Mouse (Mus musculus): ENCODE results near the gene BC030499.
"Not testable (repeated sequence)": the region's sequence is repeated elsewhere in the genome, so short reads cannot be mapped to it uniquely, and the experiment has no call there.

BC030499 gene

GRCm38 (mm10) chr11:78290654-78291053 is at the start of gene BC030499:
Gene BC030499 (plus strand): TSS chr11:78290841.
- DNase-seq (ENCODE audit: low spot score): no peak

DNA sequence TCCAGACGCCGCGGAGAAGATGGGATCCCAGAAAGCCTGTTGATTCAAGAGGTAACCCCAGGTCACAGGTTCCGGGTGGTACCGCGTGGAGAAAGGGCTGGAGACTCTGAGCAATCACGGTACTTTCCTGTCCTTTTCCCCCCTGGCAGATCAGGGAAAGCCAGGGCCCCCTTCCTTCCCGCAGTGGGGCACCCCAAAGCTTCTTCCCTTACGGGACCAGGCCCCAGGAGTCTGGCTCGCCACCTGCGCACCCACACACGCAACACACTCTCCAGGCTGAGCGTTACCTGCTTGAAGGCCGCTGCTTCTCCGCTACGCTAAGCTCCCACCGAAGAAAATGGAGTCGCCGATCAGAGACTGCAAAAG is 45.4 kb upstream of the BC030499 start:
- DNase-seq (ENCODE audit: low spot score): peak; percentile 24

DNA sequence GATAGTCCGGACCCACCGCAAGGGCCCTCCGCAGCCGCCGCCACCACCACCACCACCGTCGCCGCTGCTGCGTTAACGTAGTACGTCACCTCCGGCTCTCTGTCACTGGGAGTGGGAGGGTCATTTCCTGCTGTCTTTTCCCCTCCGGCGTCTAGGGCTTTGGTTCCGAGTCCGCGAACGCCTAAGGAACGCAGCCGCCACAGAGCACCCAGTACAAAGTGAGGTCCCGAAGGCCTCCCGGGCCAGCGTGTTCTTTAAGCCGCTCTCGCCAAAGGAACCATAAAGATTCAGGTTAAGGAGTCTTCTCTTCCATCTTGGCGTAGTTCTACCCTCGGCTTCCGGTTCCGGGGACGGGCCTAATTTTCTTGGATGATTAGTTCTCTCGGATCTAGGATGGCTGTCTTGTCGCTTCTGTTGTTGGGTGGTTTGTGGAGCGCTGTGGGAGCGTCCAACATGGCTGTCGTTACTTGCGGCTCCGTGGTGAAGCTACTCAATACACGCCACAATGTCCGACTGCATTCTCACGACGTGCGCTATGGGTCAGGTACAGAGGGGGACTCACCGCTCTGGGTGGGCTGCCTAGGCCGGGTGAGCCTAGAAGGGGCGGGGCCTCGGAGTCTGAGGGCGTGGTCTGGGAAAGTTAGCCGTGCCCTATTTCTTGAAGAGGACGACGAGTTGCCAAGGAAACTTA is 44.9 kb upstream of the BC030499 start, which contains the start of the genes Sdf2 and Supt6:
TSS of gene Sdf2 (plus strand) at position 120 of the 691 bp plus-strand sequence.
TSS of gene Supt6 (minus strand) at position 361 of the 691 bp plus-strand sequence.
- DNase-seq (ENCODE audit: low spot score): peak; percentile 90

- no peak for DNase-seq (ENCODE audit: low spot score)
Measured at GRCm38 (mm10) chr11:78246318-78247011, 44.2 kb upstream of the BC030499 start.

GRCm38 (mm10) chr11:78247012-78247348 is 43.7 kb upstream of the BC030499 start:
- no peak for DNase-seq (ENCODE audit: low spot score)

GRCm38 (mm10) chr11:78247727-78248140 is 42.9 kb upstream of the BC030499 start:
- peak; percentile 62 for DNase-seq (ENCODE audit: low spot score)

DNA sequence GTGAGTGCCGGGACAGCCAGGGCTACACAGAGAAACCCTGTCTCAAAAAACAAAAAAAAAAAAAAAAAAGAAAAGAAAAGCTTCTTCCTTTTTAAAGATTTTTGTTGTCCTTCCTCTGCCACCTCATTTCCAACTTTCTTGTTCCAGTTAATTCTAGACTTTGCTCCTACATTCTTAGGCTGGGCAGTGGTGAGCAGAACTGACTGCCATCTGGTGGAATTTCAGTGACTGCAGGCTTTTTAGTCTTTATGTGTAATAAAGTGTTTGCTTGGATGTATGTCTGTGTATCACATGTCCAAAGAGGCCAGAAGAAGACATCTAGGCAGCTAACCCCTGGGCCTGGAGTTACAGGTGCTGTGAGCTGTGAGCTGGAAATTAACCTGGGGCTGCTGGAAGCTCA is 34.0 kb upstream of the BC030499 start:
- DNase-seq (ENCODE audit: low spot score): no peak

- no peak for DNase-seq (ENCODE audit: low spot score)
Measured at GRCm38 (mm10) chr11:78260489-78261258, 30.0 kb upstream of the BC030499 start.

DNA sequence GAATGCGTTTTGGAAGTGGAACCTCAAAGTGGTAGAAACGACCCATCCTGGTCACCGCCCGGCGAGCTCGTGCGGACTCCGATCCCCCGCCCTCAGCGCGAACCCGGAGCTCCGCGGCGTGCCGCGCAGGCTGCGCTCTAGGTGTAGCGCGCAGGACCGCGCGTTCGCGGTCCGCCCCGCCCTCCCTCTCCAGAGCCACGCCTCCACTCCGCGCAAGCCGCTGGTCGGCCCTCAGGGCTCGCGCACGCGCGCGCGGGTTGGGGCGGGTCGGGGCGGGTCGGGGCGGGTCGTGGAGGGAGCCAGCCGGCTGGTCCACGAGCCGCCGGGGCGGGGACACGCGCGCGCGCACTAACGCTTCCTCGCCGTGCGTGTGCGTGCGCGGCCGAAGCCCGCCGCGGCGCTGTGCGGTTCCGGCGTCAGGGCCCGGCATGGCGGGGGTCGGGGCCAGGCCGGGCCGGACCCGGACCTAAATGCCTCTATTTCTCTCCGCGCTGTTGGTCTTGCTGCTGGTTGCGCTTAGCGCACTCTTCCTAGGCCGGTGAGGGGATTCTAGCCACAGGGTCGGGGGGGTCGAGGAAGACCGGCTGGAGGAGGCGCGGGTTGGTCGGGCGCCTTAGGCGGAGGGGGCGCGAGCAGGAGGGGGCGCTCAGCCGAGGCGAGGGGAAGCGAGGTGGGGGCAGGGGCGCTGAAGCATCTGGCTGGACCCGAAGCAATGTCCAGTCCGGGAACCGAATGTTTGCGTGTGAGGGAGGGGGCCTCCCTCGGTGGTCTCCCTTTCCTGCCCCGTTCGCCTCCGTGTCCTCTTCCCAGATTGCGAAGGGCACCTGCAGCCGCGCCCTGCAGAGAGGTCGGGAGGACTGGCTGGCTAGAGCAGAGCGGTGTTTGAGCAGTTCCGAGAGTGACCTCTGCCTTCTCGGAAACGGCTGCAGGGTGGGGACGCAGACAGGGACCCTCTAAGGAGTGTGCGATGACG is 29.0 kb upstream of the BC030499 start, which contains the start of gene 2610507B11Rik:
TSS of gene 2610507B11Rik (plus strand) at position 373 of the 973 bp plus-strand sequence.
- DNase-seq (ENCODE audit: low spot score): peak; percentile 90

DNA sequence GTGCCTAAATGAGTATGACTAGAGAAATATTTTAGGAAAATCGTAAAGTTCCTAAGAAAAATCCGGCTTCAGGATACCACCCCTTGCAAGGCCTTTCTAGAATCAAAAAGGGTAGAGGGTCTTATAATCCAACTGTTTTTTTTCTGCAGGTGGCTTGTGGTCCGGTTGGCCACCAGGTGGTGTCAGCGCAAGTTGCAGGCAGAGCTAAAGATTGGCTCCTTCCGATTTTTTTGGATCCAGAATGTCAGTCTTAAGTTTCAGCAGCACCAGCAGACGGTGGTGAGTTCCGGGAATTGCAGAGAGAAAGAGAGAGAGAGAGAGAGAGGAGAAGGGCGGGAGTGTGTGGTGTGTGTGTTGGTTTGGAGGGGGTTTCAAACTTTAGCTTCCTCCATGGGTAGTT is 28.1 kb upstream of the BC030499 start:
- peak; percentile 61 for DNase-seq (ENCODE audit: low spot score)

DNA sequence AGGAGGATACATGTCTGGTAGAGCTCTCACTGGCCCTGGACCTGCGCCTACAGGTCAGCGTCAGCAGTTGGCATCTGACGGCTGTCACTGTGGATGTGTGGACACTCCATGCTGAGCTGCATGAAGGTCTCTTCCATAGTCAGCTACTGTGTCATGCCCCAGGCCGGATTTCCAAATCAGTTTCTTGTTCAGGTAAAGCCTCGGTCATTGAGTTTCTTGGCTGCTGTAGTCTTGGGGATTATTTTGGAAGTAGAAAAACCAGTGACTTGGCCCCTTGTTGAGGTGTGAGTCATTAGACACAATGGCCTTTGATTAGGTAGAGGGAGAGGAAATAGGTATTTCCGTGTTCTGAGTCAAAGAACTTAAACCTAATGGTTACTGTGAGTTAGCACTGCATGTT is 25.1 kb upstream of the BC030499 start:
- DNase-seq (ENCODE audit: low spot score): no peak

- no peak for DNase-seq (ENCODE audit: low spot score)
Measured at GRCm38 (mm10) chr11:78271986-78272385, 18.7 kb upstream of the BC030499 start.

DNA sequence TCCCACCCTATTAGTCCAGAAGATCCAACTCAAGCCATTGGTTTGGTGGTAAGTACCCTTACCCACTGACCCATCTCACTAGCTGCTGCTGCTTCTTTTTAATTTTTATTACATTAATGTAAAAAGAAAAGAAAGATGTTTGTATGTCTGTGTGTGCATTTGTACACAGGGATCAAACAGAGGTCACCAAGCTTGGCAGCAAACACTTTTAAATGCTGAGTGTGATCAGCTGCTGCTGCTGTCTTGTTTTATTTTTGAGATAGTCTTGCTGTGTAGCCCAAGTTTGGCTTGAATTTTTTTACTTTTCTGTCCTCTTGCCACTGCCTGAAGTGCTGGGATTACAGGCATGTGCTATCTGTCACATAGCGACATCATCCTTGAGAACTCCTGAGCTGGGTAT is 15.0 kb upstream of the BC030499 start:
- DNase-seq (ENCODE audit: low spot score): no peak

DNA sequence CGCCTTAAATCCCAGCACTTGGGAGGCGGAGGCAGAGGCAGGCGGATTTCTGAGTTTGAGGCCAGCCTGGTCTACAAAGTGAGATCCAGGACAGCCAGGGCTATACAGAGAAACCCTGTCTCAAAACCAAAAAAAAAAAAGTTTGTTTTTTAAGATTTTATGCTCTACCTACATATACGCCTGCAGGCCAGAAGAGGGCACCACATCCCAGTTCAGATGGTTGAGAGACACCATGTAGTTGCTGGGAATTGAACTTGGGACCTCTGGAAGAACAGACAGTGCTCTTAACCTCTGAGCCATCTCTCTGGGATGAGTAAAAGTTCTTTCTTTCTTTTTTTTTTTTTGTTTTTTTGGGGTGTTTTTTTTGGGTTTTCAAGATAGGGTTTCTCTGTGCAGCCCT is 14.5 kb upstream of the BC030499 start:
- DNase-seq (ENCODE audit: low spot score): not testable (repeated sequence)

DNA sequence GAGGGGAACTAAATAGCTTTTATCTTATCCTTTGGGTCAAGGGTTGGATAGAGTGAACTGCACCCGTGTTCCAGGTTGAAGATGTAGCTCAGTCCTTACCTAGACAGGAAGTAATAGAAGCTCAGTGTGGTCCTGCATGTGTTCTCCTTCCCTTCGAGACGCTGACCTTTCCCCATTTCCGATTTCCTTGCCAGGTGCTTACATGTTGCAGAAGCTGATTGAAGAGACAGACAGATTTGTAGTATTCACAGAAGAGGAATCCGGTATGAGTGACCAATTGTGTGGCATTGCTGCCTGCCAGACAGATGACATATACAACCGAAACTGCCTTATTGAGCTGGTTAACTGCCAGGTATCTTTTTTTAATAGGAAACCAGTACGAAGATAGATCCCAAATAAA is 11.8 kb upstream of the BC030499 start:
- no peak for DNase-seq (ENCODE audit: low spot score)

DNA sequence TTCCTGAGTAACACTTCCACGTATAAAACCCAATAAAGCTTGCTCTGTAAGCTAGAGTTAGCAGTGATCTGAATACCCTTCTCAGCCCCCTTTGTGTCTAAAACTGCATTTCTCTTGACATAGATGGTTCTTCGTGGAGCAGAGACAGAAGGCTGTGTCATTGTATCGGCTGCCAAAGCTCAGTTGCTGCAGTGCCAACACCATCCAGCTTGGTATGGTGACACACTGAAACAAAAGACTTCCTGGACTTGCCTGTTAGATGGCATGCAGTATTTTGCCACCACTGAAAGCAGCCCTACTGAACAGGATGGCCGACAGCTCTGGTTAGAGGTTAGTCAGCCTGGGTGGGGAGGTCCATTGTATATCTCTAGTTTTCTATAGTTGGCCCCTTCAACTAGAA is 11.1 kb upstream of the BC030499 start:
- DNase-seq (ENCODE audit: low spot score): no peak

DNA sequence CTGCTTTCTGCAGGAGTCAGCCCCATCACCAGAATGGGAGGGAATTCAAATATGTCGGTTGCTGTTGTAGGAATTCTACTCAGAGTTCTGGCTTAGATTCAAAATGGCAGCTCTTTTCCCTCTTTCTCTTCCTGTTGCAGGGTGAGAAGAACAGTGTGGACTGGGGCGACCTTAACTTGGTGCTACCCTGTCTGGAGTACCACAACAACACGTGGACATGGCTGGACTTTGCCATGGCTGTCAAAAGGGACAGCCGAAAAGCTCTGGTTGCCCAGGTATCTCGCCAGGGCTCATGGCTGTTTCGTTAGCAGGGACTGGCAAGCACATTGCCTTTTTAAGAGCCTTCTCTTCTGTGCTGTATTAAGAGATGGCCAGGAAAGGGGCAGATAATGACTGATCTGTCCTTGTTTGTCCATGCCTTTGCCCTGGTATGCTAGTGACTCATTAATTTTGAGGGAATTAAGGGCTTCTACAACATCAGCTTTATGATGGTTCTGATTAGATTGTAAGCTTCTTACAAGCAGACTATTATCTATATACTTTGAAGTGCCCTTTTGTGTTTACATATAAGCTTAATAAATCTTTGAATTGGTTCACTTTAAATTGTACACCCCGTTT is 1.4 kb upstream of the BC030499 start:
- DNase-seq (ENCODE audit: low spot score): no peak

- DNase-seq (ENCODE audit: low spot score): no peak
Measured at GRCm38 (mm10) chr11:78294585-78294984, 3.9 kb downstream of the BC030499 start.

DNA sequence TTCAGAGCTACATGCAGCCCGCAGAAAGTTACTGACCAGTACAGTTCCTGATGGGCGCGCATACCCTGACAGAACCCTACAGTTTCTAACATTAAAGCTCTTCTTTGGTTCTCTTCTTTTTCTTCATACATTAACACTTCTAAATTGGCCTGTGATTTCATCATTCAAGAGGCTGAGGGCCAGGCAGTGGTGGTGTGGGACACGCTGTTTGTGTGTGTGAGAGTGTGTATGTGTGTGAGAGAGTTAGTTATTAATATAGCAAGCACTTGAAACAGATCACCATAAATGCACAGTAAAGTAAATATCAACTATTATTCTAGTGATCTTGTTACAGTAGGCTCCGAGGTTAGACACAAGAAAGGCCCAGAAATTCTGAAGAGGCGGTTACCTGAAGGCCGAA is 10.3 kb downstream of the BC030499 start:
- DNase-seq (ENCODE audit: low spot score): no peak

DNA sequence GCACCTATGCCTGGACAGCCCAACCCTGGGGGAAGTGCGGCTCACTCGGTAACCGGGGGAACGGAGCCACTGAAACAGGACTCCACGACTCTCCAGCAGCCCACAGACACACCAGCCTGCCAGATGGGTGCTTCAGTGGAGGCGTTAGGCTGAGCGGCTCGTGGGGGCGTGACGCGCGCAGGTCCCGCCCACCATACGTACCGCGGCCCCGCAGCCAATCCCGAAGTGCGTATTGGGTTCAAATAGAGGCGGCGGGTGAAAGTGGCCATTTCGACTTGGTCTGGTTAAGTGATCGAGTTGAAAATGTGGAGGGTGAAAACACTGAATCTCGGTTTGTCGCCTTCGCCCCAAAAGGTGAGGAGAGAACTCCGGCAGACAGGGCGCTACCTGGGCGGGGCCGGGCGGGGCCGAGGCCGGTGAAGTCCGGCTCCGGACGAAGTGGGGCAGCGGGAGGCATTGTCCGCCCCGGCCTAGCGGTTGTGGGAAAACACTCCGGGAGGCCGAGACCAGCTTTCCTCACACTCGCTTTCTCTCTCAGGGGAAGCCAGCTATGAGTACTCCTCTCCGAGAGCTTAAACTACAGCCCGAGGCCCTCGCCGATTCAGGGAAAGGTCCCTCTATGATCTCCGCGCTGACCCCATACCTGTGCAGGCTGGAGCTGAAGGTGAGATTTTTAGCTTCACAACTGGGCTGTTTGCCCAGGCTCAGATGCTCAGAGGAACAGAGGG is 10.9 kb downstream of the BC030499 start, which contains the start of gene Spag5:
TSS of gene Spag5 (plus strand) at position 173 of the 728 bp plus-strand sequence.
- peak; percentile 88 for DNase-seq (ENCODE audit: low spot score)

All from c-Kit-positive CD71-positive TER-119-positive erythroid progenitor cells, embryonic 14.5 days (primary cell).